Mouse (Mus musculus): Measurements from ENCODE around the gene Zfp52. TPM values are rescaled to one million over a fixed set of nuclear protein-coding genes. Genes with fewer than 3 reads are reported as not detected.

Zfp52 gene
- 3.4 TPM for polyA plus RNA-seq (2014; fragmentation: Illumina TruSeq; extraction: RNeasy Lipid Tissue Mini Kit (QIAGEN cat#74804); ENCODE audit: insufficient read depth, low read depth, low replicate concordance)

GRCm38 (mm10) chr17:21535096-21536001 is at the start of gene Zfp52:
Zfp52 (plus strand) TSS chr17:21535539.

GRCm38 (mm10) chr17:21488760-21489499 is 46.4 kb upstream of the Zfp52 start, which contains the start of gene Zfp53:
Zfp53 (plus strand) TSS chr17:21488998.

GRCm38 (mm10) chr17:21566728-21567349 is 31.5 kb downstream of the Zfp52 start, which contains the start of gene Zfp948:
Zfp948 (plus strand) TSS chr17:21567008.

Other genes with a start within 250 kb of the Zfp52 start
- not detected for gene Vmn1r237, start 223.7 kb upstream of the Zfp52 start, polyA plus RNA-seq (2014; fragmentation: Illumina TruSeq; extraction: RNeasy Lipid Tissue Mini Kit (QIAGEN cat#74804); ENCODE audit: insufficient read depth, low read depth, low replicate concordance)
- 1.9 TPM for gene Zfp677, start 151.8 kb upstream of the Zfp52 start, polyA plus RNA-seq (2014; fragmentation: Illumina TruSeq; extraction: RNeasy Lipid Tissue Mini Kit (QIAGEN cat#74804); ENCODE audit: insufficient read depth, low read depth, low replicate concordance)
- 3.6 TPM for gene Zfp54, start 112.3 kb upstream of the Zfp52 start, polyA plus RNA-seq (2014; fragmentation: Illumina TruSeq; extraction: RNeasy Lipid Tissue Mini Kit (QIAGEN cat#74804); ENCODE audit: insufficient read depth, low read depth, low replicate concordance)
- 5.5 TPM for gene Zfp51, start 85.2 kb upstream of the Zfp52 start, polyA plus RNA-seq (2014; fragmentation: Illumina TruSeq; extraction: RNeasy Lipid Tissue Mini Kit (QIAGEN cat#74804); ENCODE audit: insufficient read depth, low read depth, low replicate concordance)
- gene Zfp53, start 46.5 kb upstream of the Zfp52 start, polyA plus RNA-seq (2014; fragmentation: Illumina TruSeq; extraction: RNeasy Lipid Tissue Mini Kit (QIAGEN cat#74804); ENCODE audit: insufficient read depth, low read depth, low replicate concordance), result 6.0 TPM
- 5.3 TPM for gene Zfp948, start 31.5 kb downstream of the Zfp52 start, polyA plus RNA-seq (2014; fragmentation: Illumina TruSeq; extraction: RNeasy Lipid Tissue Mini Kit (QIAGEN cat#74804); ENCODE audit: insufficient read depth, low read depth, low replicate concordance)
- 1.9 TPM for gene Zfp983, start 115.1 kb downstream of the Zfp52 start, polyA plus RNA-seq (2014; fragmentation: Illumina TruSeq; extraction: RNeasy Lipid Tissue Mini Kit (QIAGEN cat#74804); ENCODE audit: insufficient read depth, low read depth, low replicate concordance)
- gene Gm10226, start 156.3 kb downstream of the Zfp52 start, polyA plus RNA-seq (2014; fragmentation: Illumina TruSeq; extraction: RNeasy Lipid Tissue Mini Kit (QIAGEN cat#74804); ENCODE audit: insufficient read depth, low read depth, low replicate concordance), result 5.8 TPM
- 4.2 TPM for gene Zfp760, start 172.2 kb downstream of the Zfp52 start, polyA plus RNA-seq (2014; fragmentation: Illumina TruSeq; extraction: RNeasy Lipid Tissue Mini Kit (QIAGEN cat#74804); ENCODE audit: insufficient read depth, low read depth, low replicate concordance)
- 2.6 TPM for gene Zfp229, start 195.3 kb downstream of the Zfp52 start, polyA plus RNA-seq (2014; fragmentation: Illumina TruSeq; extraction: RNeasy Lipid Tissue Mini Kit (QIAGEN cat#74804); ENCODE audit: insufficient read depth, low read depth, low replicate concordance)

Data from lung, adult 10 weeks (tissue).